14 mouse cellular contexts compared by ENCODE assay signal in the genomic region with DNA sequence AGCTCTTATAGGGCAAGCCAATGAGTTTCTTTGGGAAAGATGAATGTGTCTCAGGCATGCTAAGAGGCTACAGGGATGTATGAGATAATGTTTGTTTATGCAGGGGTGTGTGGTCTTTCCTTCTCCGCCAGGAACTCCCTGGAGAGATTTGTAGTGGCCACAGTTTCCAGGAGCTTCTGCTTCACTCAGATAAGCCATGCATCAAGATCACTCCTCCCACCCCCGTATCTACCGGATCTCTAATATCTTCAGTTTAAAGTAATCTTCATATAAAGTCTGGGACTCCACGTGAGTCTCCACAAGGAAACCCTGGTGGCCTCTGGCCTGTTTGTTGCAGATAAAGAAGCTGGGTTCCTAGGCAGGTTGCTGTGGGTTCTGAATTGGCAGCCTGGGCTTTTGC. TPM values are rescaled to one million over a fixed set of nuclear protein-coding genes. Genes with fewer than 3 reads are reported as not detected.
DNase-seq lines count a peak whose midpoint lies in the region; ATAC-seq lines count a peak whose summit lies in the region.
"Had no signal": no experiment of that assay in that cellular context is flagged by ENCODE, and none has a peak within 500 bp of the region (broad histone marks: within the 10 kb centered on the region; RNA-seq: fewer than 3 reads in every experiment).

No protein-coding gene starts in this region.

- H3K4me2 ChIP-seq in embryonic facial prominence, embryonic 14.5 days (ENCODE audit: low read depth, low read length), result no peak overlapping the region
- H3K4me2 ChIP-seq in lung, embryonic 16.5 days (ENCODE audit: low read depth, low read length), result no peak overlapping the region
- no peak overlapping the region for H3K4me2 ChIP-seq in liver, embryonic 11.5 days
- H3K4me2 ChIP-seq in forebrain, embryonic 12.5 days, result no peak overlapping the region
- no peak overlapping the region for H3K4me2 ChIP-seq in kidney, embryonic 16.5 days (replicated peaks; ENCODE audit: low read depth, low read length)
- H3K4me2 ChIP-seq: midbrain, embryonic 12.5 days had no signal

- no peak overlapping the region for H3K4me3 ChIP-seq in embryonic facial prominence, embryonic 14.5 days (ENCODE audit: low read depth, low read length)
- H3K4me3 ChIP-seq in embryonic facial prominence, embryonic 10.5 days, result no peak overlapping the region
- no peak overlapping the region for H3K4me3 ChIP-seq in lung, embryonic 16.5 days (ENCODE audit: low read length)
- no peak overlapping the region for H3K4me3 ChIP-seq in liver, embryonic 11.5 days (ENCODE audit: low read depth, low read length)
- no peak overlapping the region for H3K4me3 ChIP-seq in forebrain, embryonic 12.5 days (replicated peaks)
- H3K4me3 ChIP-seq in kidney, embryonic 16.5 days (ENCODE audit: low read length), result no peak overlapping the region
- H3K4me3 ChIP-seq: midbrain, embryonic 12.5 days had no signal

- no peaks in the 10 kb centered on the region for H3K4me1 ChIP-seq in embryonic facial prominence, embryonic 14.5 days (ENCODE audit: control insufficient read depth, insufficient read depth, low read length)
- no peaks in the 10 kb centered on the region for H3K4me1 ChIP-seq in embryonic facial prominence, embryonic 10.5 days
- no peaks in the 10 kb centered on the region for H3K4me1 ChIP-seq in lung, embryonic 16.5 days (replicated peaks; ENCODE audit: control insufficient read depth, insufficient read depth, low read length)
- peaks cover 2% of the 10 kb centered on the region; the same call in 1 of the 2 replicates for H3K4me1 ChIP-seq in liver, embryonic 11.5 days (replicated peaks; ENCODE audit: control insufficient read depth, insufficient read depth, low read length)
- no peaks in the 10 kb centered on the region for H3K4me1 ChIP-seq in forebrain, embryonic 12.5 days
- H3K4me1 ChIP-seq in kidney, embryonic 16.5 days (ENCODE audit: insufficient read depth, low read length), result no peaks in the 10 kb centered on the region
- H3K4me1 ChIP-seq: midbrain, embryonic 12.5 days had no signal

- H3K9ac ChIP-seq in embryonic facial prominence, embryonic 14.5 days (ENCODE audit: low read depth, low read length), result no peak overlapping the region
- H3K9ac ChIP-seq in lung, embryonic 16.5 days (ENCODE audit: low read length), result no peak overlapping the region
- H3K9ac ChIP-seq in liver, embryonic 11.5 days (ENCODE audit: low read depth, low read length), result no peak overlapping the region
- H3K9ac ChIP-seq in forebrain, embryonic 12.5 days, result no peak overlapping the region
- no peak overlapping the region for H3K9ac ChIP-seq in kidney, embryonic 16.5 days (replicated peaks; ENCODE audit: low read length)
- H3K9ac ChIP-seq: midbrain, embryonic 12.5 days had no signal

- no peaks in the 10 kb centered on the region for H3K36me3 ChIP-seq in embryonic facial prominence, embryonic 14.5 days (ENCODE audit: control insufficient read depth, insufficient read depth, low read length)
- no peaks in the 10 kb centered on the region for H3K36me3 ChIP-seq in embryonic facial prominence, embryonic 10.5 days (replicated peaks)
- no peaks in the 10 kb centered on the region for H3K36me3 ChIP-seq in lung, embryonic 16.5 days (ENCODE audit: control insufficient read depth, insufficient read depth, low read length)
- no peaks in the 10 kb centered on the region for H3K36me3 ChIP-seq in liver, embryonic 11.5 days (ENCODE audit: control insufficient read depth, insufficient read depth, low read length)
- H3K36me3 ChIP-seq in forebrain, embryonic 12.5 days (replicated peaks), result no peaks in the 10 kb centered on the region
- no peaks in the 10 kb centered on the region for H3K36me3 ChIP-seq in kidney, embryonic 16.5 days (ENCODE audit: insufficient read depth, low read length)
- H3K36me3 ChIP-seq: midbrain, embryonic 12.5 days had no signal

- no peaks in the 10 kb centered on the region for H3K27me3 ChIP-seq in embryonic facial prominence, embryonic 14.5 days (replicated peaks; ENCODE audit: control insufficient read depth, insufficient read depth, low read length)
- no peaks in the 10 kb centered on the region for H3K27me3 ChIP-seq in embryonic facial prominence, embryonic 10.5 days (replicated peaks; ENCODE audit: low read depth, poor library complexity, severe bottlenecking)
- no peaks in the 10 kb centered on the region for H3K27me3 ChIP-seq in lung, embryonic 16.5 days (ENCODE audit: control insufficient read depth, insufficient read depth, low read depth, low read length)
- no peaks in the 10 kb centered on the region for H3K27me3 ChIP-seq in liver, embryonic 11.5 days (replicated peaks; ENCODE audit: control insufficient read depth, insufficient read depth, low read length)
- H3K27me3 ChIP-seq in forebrain, embryonic 12.5 days, result no peaks in the 10 kb centered on the region
- H3K27me3 ChIP-seq in kidney, embryonic 16.5 days (ENCODE audit: insufficient read depth, low read length), result no peaks in the 10 kb centered on the region
- H3K27me3 ChIP-seq: midbrain, embryonic 12.5 days had no signal

- 69% methylated on average over 4 of the region's 4 CpGs for whole genome bisulfite sequencing in embryonic facial prominence, embryonic 14.5 days
- WGBS in embryonic facial prominence, embryonic 10.5 days, result 78% methylated on average over 4 of the region's 4 CpGs
- 21% methylated on average over 4 of the region's 4 CpGs for WGBS in lung, embryonic 16.5 days
- WGBS in liver, embryonic 11.5 days, result 21% methylated on average over 4 of the region's 4 CpGs
- 79% methylated on average over 4 of the region's 4 CpGs for WGBS in forebrain, embryonic 12.5 days
- WGBS in kidney, embryonic 16.5 days, result 55% methylated on average over 4 of the region's 4 CpGs

- H3K9me3 ChIP-seq in embryonic facial prominence, embryonic 14.5 days (ENCODE audit: control insufficient read depth, low read length), result no peaks in the 10 kb centered on the region
- H3K9me3 ChIP-seq in embryonic facial prominence, embryonic 10.5 days, result no peaks in the 10 kb centered on the region
- no peaks in the 10 kb centered on the region for H3K9me3 ChIP-seq in lung, embryonic 16.5 days (ENCODE audit: control insufficient read depth, low read length)
- no peaks in the 10 kb centered on the region for H3K9me3 ChIP-seq in liver, embryonic 11.5 days (ENCODE audit: control insufficient read depth, low read length)
- no peaks in the 10 kb centered on the region for H3K9me3 ChIP-seq in forebrain, embryonic 12.5 days
- H3K9me3 ChIP-seq in kidney, embryonic 16.5 days (ENCODE audit: low read length), result no peaks in the 10 kb centered on the region
- H3K9me3 ChIP-seq: midbrain, embryonic 12.5 days had no signal

- DNase-seq in embryonic facial prominence, embryonic 14.5 days (ENCODE audit: low spot score), result peak; percentile 2
- no peak for DNase-seq in embryonic facial prominence, embryonic 10.5 days (ENCODE audit: low spot score)
- DNase-seq in lung, postnatal 14 days, result no peak
- DNase-seq in liver, embryonic 11.5 days (ENCODE audit: low spot score), result peak; percentile 35
- DNase-seq: adrenal gland, postnatal 25 days; cerebellum, adult 18-20 months; kidney, postnatal 4 days had no signal

- H3K27ac ChIP-seq in embryonic facial prominence, embryonic 14.5 days (replicated peaks; ENCODE audit: low read depth, low read length), result no peak overlapping the region
- H3K27ac ChIP-seq in embryonic facial prominence, embryonic 10.5 days (replicated peaks), result no peak overlapping the region
- H3K27ac ChIP-seq in lung, embryonic 16.5 days (ENCODE audit: low read length), result no peak overlapping the region
- H3K27ac ChIP-seq in liver, embryonic 11.5 days (ENCODE audit: low read depth, low read length), result peak overlapping the region; percentile 55; the same call in 1 of the 2 replicates
- no peak overlapping the region for H3K27ac ChIP-seq in forebrain, embryonic 12.5 days
- no peak overlapping the region for H3K27ac ChIP-seq in kidney, embryonic 16.5 days (ENCODE audit: low read length)
- H3K27ac ChIP-seq: midbrain, embryonic 12.5 days had no signal

- ATAC-seq in embryonic facial prominence, embryonic 14.5 days (ENCODE audit: low read depth), result no peak
- ATAC-seq in lung, embryonic 16.5 days (ENCODE audit: low read depth), result peak; percentile 64; the same call in 1 of the 2 replicates
- peak; percentile 95 for ATAC-seq in liver, embryonic 11.5 days (replicated peaks; ENCODE audit: low FRiP score)
- ATAC-seq in megakaryocyte progenitor cell, adult 5-6 weeks (replicated peaks; ENCODE audit: poor library complexity), result peak; percentile 94
- no peak for ATAC-seq in forebrain, embryonic 12.5 days (ENCODE audit: low FRiP score)
- ATAC-seq in kidney, embryonic 16.5 days (ENCODE audit: low FRiP score, low TSS enrichment), result no peak

RNA-seq across cellular contexts. Expression of a gene that starts 30.7 kb away (rescaled TPM):
- polyA plus RNA-seq in embryonic facial prominence, embryonic 14.5 days (2014; fragmentation: Nextera tagmentation; extraction: Ambion mirVana), result not detected in 2 replicates
- not detected in 2 replicates for polyA plus RNA-seq in embryonic facial prominence, embryonic 10.5 days (2016; fragmentation: Nextera tagmentation; extraction: Ambion mirVana)
- not detected in 2 replicates for polyA plus RNA-seq in lung, embryonic 16.5 days (2015; fragmentation: Nextera tagmentation; extraction: Ambion mirVana)
- polyA plus RNA-seq in liver, embryonic 11.5 days (2014; fragmentation: Nextera tagmentation; extraction: Ambion mirVana), result 0.30 and 0.32 TPM in 2 replicates
- total RNA-seq in megakaryocyte progenitor cell, adult 5-6 weeks (2015), result not detected in 2 replicates
- not detected in 2 replicates for total RNA-seq in megakaryocyte progenitor cell, adult 5-6 weeks (2017)
- polyA plus RNA-seq in forebrain, embryonic 12.5 days (2016; fragmentation: Nextera tagmentation; extraction: Ambion mirVana), result not detected in 2 replicates
- 0.46 TPM in 1 of 2 replicates, not detected in the other for polyA plus RNA-seq in kidney, embryonic 16.5 days (2015; fragmentation: Nextera tagmentation; extraction: Ambion mirVana)
- total RNA-seq: adrenal gland, postnatal 25 days had no signal
- polyA plus RNA-seq: limb, embryonic 14.5 days; midbrain, embryonic 12.5 days had no signal

RNA-seq across cellular contexts. Expression of a gene that starts 50.9 kb away (rescaled TPM):
- not detected in 2 replicates for polyA plus RNA-seq in embryonic facial prominence, embryonic 14.5 days (2014; fragmentation: Nextera tagmentation; extraction: Ambion mirVana)
- polyA plus RNA-seq in embryonic facial prominence, embryonic 10.5 days (2016; fragmentation: Nextera tagmentation; extraction: Ambion mirVana), result not detected in 2 replicates
- polyA plus RNA-seq in lung, embryonic 16.5 days (2015; fragmentation: Nextera tagmentation; extraction: Ambion mirVana), result 0.15 and 0.18 TPM in 2 replicates
- polyA plus RNA-seq in liver, embryonic 11.5 days (2014; fragmentation: Nextera tagmentation; extraction: Ambion mirVana), result 0.08 TPM in 1 of 2 replicates, not detected in the other
- not detected in 2 replicates for total RNA-seq in megakaryocyte progenitor cell, adult 5-6 weeks (2015)
- total RNA-seq in megakaryocyte progenitor cell, adult 5-6 weeks (2017), result not detected in 2 replicates
- not detected in 2 replicates for polyA plus RNA-seq in forebrain, embryonic 12.5 days (2016; fragmentation: Nextera tagmentation; extraction: Ambion mirVana)
- not detected in 2 replicates for polyA plus RNA-seq in kidney, embryonic 16.5 days (2015; fragmentation: Nextera tagmentation; extraction: Ambion mirVana)
- total RNA-seq: adrenal gland, postnatal 25 days had no signal
- polyA plus RNA-seq: midbrain, embryonic 12.5 days; testis, adult 2 months had no signal

Comparison
In these comparisons a context has a peak if more than half of its experiments do, and no peak if none do; other contexts are left out.
1. DNase-seq: peak in embryonic facial prominence, embryonic 14.5 days (single experiment) and liver, embryonic 11.5 days (single experiment); none in embryonic facial prominence, embryonic 10.5 days (single experiment) and lung, postnatal 14 days (single experiment).
2. ATAC-seq: peak in lung, embryonic 16.5 days (single experiment), liver, embryonic 11.5 days (single experiment) and megakaryocyte progenitor cell, adult 5-6 weeks (single experiment); none in embryonic facial prominence, embryonic 14.5 days (single experiment), forebrain, embryonic 12.5 days (single experiment) and kidney, embryonic 16.5 days (single experiment).